Mouse (Mus musculus): ENCODE data around the gene Tead3. TPM values are rescaled to one million over a fixed set of nuclear protein-coding genes. Genes with fewer than 3 reads are reported as not detected.

Tead3 gene
- 58.5 and 64.0 TPM in 2 replicates for polyA plus RNA-seq (2011; ENCODE audit: insufficient read length, low read depth, missing spikeins)

- H3K4me3 ChIP-seq (ENCODE audit: insufficient read depth, low read length) = peak within 1 kb of the TSS; percentile 95
- peaks cover 15% of the 10 kb centered on the region for H3K4me1 ChIP-seq (ENCODE audit: control insufficient read depth, insufficient read depth, low read length)
- TF ChIP-seq CTCF (IDR thresholded peaks at IDR 0.05; ENCODE audit: borderline replicate concordance, insufficient read depth, low read length) = no peak
- peak; percentile 91 for TF ChIP-seq POLR2A (IDR thresholded peaks at IDR 0.05; ENCODE audit: low read depth, low read length)
- H3K27ac ChIP-seq (ENCODE audit: insufficient read depth, low read length) = peak within 1 kb of the TSS; percentile 94
Observed at GRCm38 (mm10) chr17:28350466-28351352, at the start of gene Tead3. Tead3 (minus strand) TSS chr17:28350817.

GRCm38 (mm10) chr17:28394994-28395393, 44.4 kb upstream of the Tead3 start:
- TF ChIP-seq POLR2A (IDR thresholded peaks at IDR 0.05; ENCODE audit: low read depth, low read length) = no peak
- no peak for TF ChIP-seq CTCF (IDR thresholded peaks at IDR 0.05; ENCODE audit: borderline replicate concordance, insufficient read depth, low read length)
- Histone ChIP-seq H3K4me3 (ENCODE audit: insufficient read depth, low read length) (no peak overlapping the region), H3K4me1 (ENCODE audit: control insufficient read depth, insufficient read depth, low read length) (peaks cover 3% of the 10 kb centered on the region; the same call in 1 of the 2 replicates), H3K27ac (ENCODE audit: insufficient read depth, low read length) (peak overlapping the region; percentile 77)

- peaks cover 3% of the 10 kb centered on the region; the same call in 1 of the 2 replicates for H3K4me1 ChIP-seq (ENCODE audit: control insufficient read depth, insufficient read depth, low read length)
- no peak for TF ChIP-seq POLR2A (IDR thresholded peaks at IDR 0.05; ENCODE audit: low read depth, low read length)
- peak; percentile 33; the same call in 1 of the 2 replicates for TF ChIP-seq CTCF (IDR thresholded peaks at IDR 0.05; ENCODE audit: borderline replicate concordance, insufficient read depth, low read length)
- H3K27ac ChIP-seq (ENCODE audit: insufficient read depth, low read length) = peak overlapping the region; percentile 89
- H3K4me3 ChIP-seq (ENCODE audit: insufficient read depth, low read length) = no peak overlapping the region
Observed at GRCm38 (mm10) chr17:28394051-28394765, 43.6 kb upstream of the Tead3 start.

GRCm38 (mm10) chr17:28391568-28392432, 41.2 kb upstream of the Tead3 start:
- no peak overlapping the region for H3K27ac ChIP-seq (ENCODE audit: insufficient read depth, low read length)
- TF ChIP-seq CTCF (IDR thresholded peaks at IDR 0.05; ENCODE audit: borderline replicate concordance, insufficient read depth, low read length) (no peak), POLR2A (IDR thresholded peaks at IDR 0.05; ENCODE audit: low read depth, low read length) (no peak)
- no peak overlapping the region for H3K4me3 ChIP-seq (ENCODE audit: insufficient read depth, low read length)
- peaks cover 3% of the 10 kb centered on the region for H3K4me1 ChIP-seq (ENCODE audit: control insufficient read depth, insufficient read depth, low read length)

GRCm38 (mm10) chr17:28388534-28388933, 37.9 kb upstream of the Tead3 start:
- peaks cover 3% of the 10 kb centered on the region for H3K4me1 ChIP-seq (ENCODE audit: control insufficient read depth, insufficient read depth, low read length)
- TF ChIP-seq POLR2A (IDR thresholded peaks at IDR 0.05; ENCODE audit: low read depth, low read length) = no peak
- no peak for TF ChIP-seq CTCF (IDR thresholded peaks at IDR 0.05; ENCODE audit: borderline replicate concordance, insufficient read depth, low read length)
- no peak overlapping the region for H3K4me3 ChIP-seq (ENCODE audit: insufficient read depth, low read length)
- no peak overlapping the region for H3K27ac ChIP-seq (ENCODE audit: insufficient read depth, low read length)

GRCm38 (mm10) chr17:28386150-28386905, 35.7 kb upstream of the Tead3 start:
- no peak overlapping the region for H3K27ac ChIP-seq (ENCODE audit: insufficient read depth, low read length)
- H3K4me1 ChIP-seq (ENCODE audit: control insufficient read depth, insufficient read depth, low read length) = no peaks in the 10 kb centered on the region; the same call in 1 of the 2 replicates
- H3K4me3 ChIP-seq (ENCODE audit: insufficient read depth, low read length) = no peak overlapping the region
- TF ChIP-seq POLR2A (IDR thresholded peaks at IDR 0.05; ENCODE audit: low read depth, low read length) (no peak), CTCF (IDR thresholded peaks at IDR 0.05; ENCODE audit: borderline replicate concordance, insufficient read depth, low read length) (peak; percentile 89)

GRCm38 (mm10) chr17:28384298-28384697, 33.7 kb upstream of the Tead3 start:
- Histone ChIP-seq H3K4me1 (ENCODE audit: control insufficient read depth, insufficient read depth, low read length) (no peaks in the 10 kb centered on the region; the same call in 1 of the 2 replicates), H3K27ac (ENCODE audit: insufficient read depth, low read length) (no peak overlapping the region), H3K4me3 (ENCODE audit: insufficient read depth, low read length) (no peak overlapping the region)
- TF ChIP-seq CTCF (IDR thresholded peaks at IDR 0.05; ENCODE audit: borderline replicate concordance, insufficient read depth, low read length) (no peak), POLR2A (IDR thresholded peaks at IDR 0.05; ENCODE audit: low read depth, low read length) (no peak)

- H3K27ac ChIP-seq (ENCODE audit: insufficient read depth, low read length) = no peak overlapping the region
- no peak overlapping the region for H3K4me3 ChIP-seq (ENCODE audit: insufficient read depth, low read length)
- H3K4me1 ChIP-seq (ENCODE audit: control insufficient read depth, insufficient read depth, low read length) = no peaks in the 10 kb centered on the region
- TF ChIP-seq CTCF (IDR thresholded peaks at IDR 0.05; ENCODE audit: borderline replicate concordance, insufficient read depth, low read length) (no peak), POLR2A (IDR thresholded peaks at IDR 0.05; ENCODE audit: low read depth, low read length) (no peak)
Observed at GRCm38 (mm10) chr17:28380255-28380654, 29.6 kb upstream of the Tead3 start.

All from embryonic fibroblast, embryonic 13.5 days (primary cell).